Mouse (Mus musculus) layer of hippocampus, adult 18-20 months (tissue): ENCODE results near the gene Prkar1a. TPM values are rescaled to one million over a fixed set of nuclear protein-coding genes. Genes with fewer than 3 reads are reported as not detected.

Source experiments
- DNase-seq, 2 experiments: peaks; one replicate each; pipeline ENCODE4 v3.0.0; 2022; ENCODE audit warnings: low spot score in 2 of 2
- total RNA-seq, 2 experiments: library from RNA; stranded (reverse); gene quantifications; 2 replicates each; pipeline ENCODE4 v1.2.3; 2021

Prkar1a gene
- total RNA-seq, 2 experiments from 2014 or later = 567 to 586 TPM

DNA sequence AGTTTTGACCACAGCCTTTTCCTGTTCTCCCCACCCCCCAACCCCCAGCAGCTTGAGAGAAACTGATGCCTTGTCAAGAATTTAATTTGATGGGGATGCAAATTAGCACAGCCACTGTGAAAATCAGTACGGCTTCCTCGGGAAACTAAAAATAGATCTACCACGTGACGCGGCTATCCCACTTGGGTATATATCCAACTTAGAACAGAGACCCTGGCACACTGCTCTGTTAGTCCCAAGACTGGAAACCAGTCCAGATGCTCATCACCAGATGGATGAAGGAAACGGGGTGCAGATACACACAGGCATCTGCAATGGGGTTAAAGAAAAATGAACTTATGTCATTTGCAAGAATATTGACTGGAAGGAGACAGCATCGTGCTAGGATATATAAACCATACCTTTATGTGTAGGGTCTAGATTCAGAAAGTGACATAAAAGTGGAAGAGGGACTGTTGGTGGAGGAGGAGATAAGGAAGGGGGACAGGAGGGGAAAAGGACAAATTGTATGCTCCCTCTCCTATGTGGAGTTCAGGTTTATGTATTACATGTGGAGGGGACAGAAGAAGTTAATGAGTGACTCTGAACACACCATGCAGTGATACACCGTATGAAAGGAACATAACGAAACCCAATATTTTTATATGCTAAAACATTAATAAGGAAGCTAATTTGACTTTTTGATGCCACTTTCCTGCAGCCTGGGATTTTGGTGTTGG is 56.3 kb downstream of the Prkar1a start:
- DNase-seq = no peak

DNA sequence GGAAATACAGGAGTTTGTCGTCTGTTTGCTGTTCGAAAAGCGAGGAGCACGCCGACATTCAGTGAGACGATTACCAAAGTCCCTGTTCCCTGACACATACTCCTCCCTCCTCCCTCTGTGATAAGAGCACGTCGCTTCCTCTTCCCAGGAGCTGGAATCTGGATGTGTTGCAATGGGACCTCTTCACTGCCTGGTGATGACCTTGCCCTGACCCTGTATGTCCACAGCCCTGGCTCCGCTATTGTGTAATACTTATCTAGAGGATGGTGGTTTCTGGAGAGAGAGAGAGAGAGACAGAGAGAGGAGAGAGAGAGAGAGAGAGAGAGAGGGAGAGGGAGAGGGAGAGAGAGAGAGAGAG is 56.8 kb downstream of the Prkar1a start:
- no peak for DNase-seq

DNA sequence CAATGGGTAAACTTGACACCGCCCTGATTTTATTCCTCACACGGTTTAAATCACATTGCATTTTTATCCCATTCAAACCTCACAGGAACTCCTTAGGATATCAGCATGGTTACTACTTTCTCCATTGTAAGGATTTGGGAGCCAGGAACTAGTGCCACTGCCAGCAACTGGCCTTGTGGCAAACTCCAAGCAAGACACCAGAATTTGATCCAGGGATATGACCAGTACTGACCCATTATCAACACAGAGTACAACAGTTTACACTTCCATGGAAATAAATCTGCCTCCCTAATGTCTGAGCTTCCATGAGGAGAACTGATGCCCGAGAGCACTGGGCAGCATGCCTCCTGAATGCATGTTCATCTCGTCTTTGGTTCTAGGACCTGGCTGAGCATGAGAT is 57.4 kb downstream of the Prkar1a start:
- DNase-seq = no peak

DNA sequence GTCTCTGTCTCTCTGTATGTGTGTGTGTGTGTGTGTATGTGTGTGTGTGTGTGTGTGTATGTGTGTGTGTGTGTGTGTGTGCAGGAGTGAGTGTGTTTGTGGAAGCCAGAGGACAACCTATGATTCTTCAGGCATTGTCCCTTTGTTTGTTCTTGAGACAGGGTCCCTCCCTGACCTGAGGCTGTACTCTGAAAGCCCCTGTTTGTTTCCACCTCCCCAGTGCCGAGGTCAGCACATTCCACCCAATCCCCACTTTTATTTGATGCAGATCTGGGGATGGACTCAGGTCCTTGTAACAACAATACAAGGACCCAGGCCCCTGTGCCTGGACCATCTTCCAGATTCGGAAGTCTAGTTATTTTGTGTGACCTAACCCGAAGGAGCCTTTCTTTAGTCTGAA is 58.2 kb downstream of the Prkar1a start:
- DNase-seq = no peak

DNA sequence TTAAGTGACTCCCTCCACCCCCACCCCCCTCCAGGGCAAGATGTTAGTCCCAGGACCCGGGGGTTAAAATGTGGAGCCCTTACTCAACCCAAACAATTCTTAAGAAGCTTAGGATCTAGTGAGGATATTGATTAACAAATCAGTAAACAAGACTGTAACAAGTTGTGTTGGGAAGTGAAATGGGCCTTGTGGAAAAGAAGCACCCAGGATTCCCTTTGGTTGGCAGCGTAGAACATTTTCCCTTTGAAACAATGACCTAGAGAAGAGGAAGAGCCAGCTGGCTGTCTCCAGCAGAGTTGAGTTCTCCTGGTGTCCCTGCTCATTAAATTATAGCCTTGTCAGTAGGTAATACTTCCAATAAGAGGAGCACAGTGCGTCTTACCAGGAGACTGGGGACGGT is 59.6 kb downstream of the Prkar1a start:
- no peak for DNase-seq

DNA sequence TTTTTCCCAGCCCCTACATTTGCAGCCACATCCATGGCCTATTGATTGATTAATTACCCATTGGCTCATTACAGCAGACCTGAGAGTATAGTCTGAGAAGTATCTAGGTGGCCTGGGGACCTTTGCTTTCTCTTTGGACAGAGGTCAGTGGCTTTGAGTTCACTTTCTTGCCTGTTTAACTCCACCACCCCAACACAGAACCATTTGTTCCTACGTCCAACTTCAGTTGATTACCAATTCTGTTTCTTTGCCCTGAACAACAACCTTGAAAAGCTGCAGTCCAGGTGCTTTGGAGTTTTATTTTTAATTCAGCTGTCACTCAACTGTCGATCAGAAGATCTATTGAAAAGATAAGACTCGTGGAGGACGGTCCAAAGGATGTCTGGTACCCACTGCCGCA is 60.3 kb downstream of the Prkar1a start:
- DNase-seq = no peak

DNA sequence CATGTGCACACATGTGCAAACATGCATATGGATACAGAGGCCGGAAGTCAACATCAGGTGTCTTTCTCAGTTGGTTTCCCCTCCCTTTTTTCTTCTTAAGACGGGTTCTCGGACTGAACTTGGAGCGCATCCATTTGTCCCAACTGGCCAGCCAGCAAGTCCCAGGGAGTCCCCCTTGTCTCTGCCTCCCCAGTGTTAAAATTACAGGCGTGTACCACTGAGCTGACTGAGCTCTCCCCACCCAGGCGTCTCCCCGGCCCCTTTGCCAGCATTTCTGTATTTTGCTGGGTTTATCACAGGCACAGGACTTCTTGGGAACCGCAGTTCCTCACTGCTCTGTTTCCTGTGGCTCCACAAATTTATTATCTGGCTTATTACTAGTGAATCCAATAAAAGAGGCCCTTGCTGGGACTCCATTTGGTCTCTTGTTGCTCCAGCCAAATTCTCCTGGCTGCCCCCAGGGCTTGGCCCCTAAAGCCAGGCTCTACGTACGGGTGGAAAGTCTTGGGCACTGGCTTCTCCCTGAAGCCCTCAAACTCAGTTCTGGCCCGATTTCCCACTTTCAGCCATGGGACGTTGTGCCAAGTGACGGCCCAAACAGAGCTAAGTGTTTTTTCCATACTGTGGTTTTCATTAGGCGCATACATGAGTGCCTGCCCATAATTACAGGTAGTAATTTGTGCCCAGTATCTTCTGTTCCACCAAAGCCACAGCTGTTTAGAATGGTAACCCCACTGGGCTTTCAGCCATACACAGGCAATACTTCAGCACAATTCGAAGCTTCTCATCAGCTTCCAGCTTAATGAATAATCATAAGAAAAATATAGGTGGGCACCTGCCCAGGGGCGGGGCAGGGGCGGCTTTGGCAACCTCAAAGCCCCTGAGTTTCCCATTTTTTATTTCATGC is 65.4 kb downstream of the Prkar1a start:
- DNase-seq = no peak

DNA sequence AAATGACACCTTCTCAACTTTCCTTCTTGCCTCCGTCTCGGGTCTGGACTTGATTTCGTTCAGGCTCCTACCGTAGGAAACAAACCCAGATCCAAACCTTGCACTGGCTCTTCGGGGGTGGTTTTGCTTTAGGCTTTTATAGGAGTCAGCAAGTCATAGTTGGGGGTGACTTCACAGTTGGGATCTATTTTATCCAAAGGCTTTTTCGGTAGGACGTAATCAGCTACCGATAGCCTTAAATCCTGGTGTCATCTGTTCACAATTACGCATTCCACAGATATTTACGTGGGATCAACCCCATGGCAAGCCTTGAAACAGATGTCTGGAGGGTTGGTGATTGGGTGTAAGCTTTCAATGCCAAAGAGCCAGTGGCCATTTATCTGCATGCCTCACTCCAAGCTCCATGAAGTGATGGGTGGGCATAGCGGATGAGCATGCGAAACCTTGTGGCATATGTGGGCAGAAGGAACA is 66.1 kb downstream of the Prkar1a start:
- no peak for DNase-seq

DNA sequence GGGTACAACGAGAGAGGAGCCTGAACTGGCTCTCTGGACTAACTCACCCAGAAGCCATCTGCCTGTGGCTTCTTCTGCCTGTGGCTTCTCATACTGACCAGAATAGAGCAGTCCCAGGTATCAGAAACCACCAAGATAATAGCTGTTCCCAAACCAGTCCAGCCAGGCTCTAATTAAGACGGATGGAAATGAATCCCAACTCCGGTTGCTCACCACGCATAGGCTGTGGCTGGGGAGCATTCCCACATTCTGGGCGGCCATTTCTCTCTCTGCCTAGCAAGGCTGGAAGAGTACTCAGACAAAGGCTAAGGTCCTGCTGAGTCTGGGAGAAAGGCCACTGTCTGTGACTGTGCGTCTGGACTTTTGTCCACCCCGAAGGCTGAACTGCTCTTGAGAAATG is 67.8 kb downstream of the Prkar1a start:
- no peak for DNase-seq

DNA sequence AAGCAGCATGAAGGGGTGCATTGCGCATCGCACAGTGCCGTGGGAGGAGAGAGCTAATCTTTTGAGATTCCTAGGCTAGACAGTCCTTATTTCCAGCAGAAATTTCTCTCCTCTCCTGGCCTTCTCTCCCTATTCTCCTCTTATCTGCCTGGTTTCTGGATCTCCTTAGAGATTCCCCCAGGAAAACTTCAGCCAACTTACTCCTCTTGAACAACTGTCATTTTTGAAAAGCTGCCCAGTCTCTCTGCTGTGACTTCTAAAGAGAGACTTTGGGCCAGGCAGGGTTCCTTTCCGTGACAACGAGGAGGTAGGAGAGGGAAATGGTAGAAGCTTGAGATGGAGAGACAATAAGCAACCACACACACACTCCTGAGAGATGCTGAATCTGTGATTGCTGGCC is 68.2 kb downstream of the Prkar1a start:
- DNase-seq = peak; percentile 30 to 44

DNA sequence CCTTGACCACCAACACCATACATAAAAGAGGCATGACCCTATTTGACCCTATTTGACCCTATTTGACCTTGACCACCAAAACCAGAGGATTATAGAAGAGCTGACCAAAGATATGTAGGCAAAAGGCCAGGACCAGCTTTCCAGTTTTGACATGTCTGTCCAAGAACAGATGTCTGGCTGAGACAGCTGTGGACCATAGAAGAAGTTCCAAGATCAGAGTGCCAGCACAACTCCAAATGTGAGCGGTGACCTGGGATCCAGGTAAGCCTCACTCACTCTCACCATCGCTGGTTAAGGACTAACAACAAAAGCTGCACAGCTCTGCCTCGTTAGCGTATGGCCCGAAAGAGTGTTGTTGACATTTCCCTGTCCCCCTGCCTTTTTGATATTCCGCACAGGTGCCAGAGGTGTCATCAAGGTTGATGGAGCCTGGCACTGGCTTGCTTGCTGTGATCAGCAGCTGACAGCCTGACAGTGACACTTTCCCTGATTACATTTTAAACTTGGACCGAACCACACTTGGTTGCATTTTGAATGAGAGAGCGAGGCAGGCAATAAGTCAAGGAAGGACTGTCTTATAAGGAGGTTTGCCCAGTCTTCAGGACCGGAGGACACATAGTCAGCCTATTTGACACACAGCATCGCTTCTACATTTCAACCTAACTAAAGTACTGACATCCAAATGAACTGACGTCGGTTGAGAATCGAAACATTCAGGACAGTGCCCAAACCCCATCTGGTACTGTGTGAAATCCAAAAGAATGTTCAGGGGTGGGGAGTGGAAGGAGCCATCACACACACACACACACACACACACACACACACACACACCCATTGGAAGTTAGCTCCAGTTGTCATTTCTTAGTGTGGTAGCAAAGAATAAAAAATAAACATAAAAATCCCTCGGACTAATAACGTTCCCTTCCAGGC is 69.0 kb downstream of the Prkar1a start:
- DNase-seq = no peak

Other genes with a start within 250 kb of the Prkar1a start
- not detected for gene 9930022D16Rik, start 235.5 kb upstream of the Prkar1a start, total RNA-seq
- gene Amz2, start 223.5 kb upstream of the Prkar1a start, total RNA-seq = 10 to 100 TPM; 56.2 to 56.7 TPM
- gene Arsg, start 176.0 kb upstream of the Prkar1a start, total RNA-seq = 10 to 100 TPM; 15.1 to 17.4 TPM
- gene Slc16a6, start 175.8 kb upstream of the Prkar1a start, total RNA-seq = 1 to 10 TPM; 5.9 to 6.1 TPM
- 10 to 100 TPM; 21.1 to 21.6 TPM for gene Wipi1, start 37.4 kb upstream of the Prkar1a start, total RNA-seq
- 10 to 100 TPM; 14.9 to 16.4 TPM for gene Fam20a, start 72.9 kb downstream of the Prkar1a start, total RNA-seq
- gene 1700012B07Rik, start 178.6 kb downstream of the Prkar1a start, total RNA-seq = not detected